In genomic region chr16:18811468-18812384, GRCm38 (mm10) we compare ENCODE assay signal across 8 mouse cellular contexts. TPM values are rescaled to one million over a fixed set of nuclear protein-coding genes. Genes with fewer than 3 reads are reported as not detected.
DNase-seq lines count a peak whose midpoint lies in the region; ATAC-seq and TF ChIP-seq lines count a peak whose summit lies in the region.

Gene Ufd1 (plus strand): TSS chr16:18811779.
Gene Cdc45 (minus strand): TSS chr16:18811987.

- peaks cover 55% of the 10 kb centered on the region for H3K36me3 ChIP-seq in kidney, embryonic 14.5 days (ENCODE audit: control insufficient read depth, insufficient read depth, low read length)
- H3K36me3 ChIP-seq in limb, embryonic 15.5 days = peaks cover 44% of the 10 kb centered on the region

- peak within 1 kb of the TSS; percentile 96 for H3K4me3 ChIP-seq in bone marrow macrophage, adult 2 months (ENCODE audit: insufficient read depth, low read length)
- peak within 1 kb of the TSS; percentile 80 for H3K4me3 ChIP-seq in embryonic fibroblast, embryonic 13.5 days (ENCODE audit: insufficient read depth, low read length)
- H3K4me3 ChIP-seq in kidney, embryonic 14.5 days (ENCODE audit: low read length) = peak within 1 kb of the TSS; percentile 85
- H3K4me3 ChIP-seq in limb, embryonic 15.5 days = peak within 1 kb of the TSS; percentile 73

- H3K27ac ChIP-seq in bone marrow macrophage, adult 2 months (ENCODE audit: insufficient read depth, low read depth, low read length) = peak within 1 kb of the TSS; percentile 76
- peak within 1 kb of the TSS; percentile 75 for H3K27ac ChIP-seq in embryonic fibroblast, embryonic 13.5 days (ENCODE audit: insufficient read depth, low read length)
- peak within 1 kb of the TSS; percentile 64 for H3K27ac ChIP-seq in kidney, embryonic 14.5 days (ENCODE audit: low read depth, low read length)
- peak within 1 kb of the TSS; percentile 81 for H3K27ac ChIP-seq in limb, embryonic 15.5 days

- no peak for TF ChIP-seq POLR2A in bone marrow macrophage, adult 2 months (IDR thresholded peaks at IDR 0.05; ENCODE audit: borderline replicate concordance, low read depth, low read length)
- peak; percentile 77 for TF ChIP-seq POLR2A in embryonic fibroblast, embryonic 13.5 days (IDR thresholded peaks at IDR 0.05; ENCODE audit: low read depth, low read length)

- H3K9ac ChIP-seq in kidney, embryonic 14.5 days (ENCODE audit: low read depth, low read length) = peak within 1 kb of the TSS; percentile 77
- peak within 1 kb of the TSS; percentile 83 for H3K9ac ChIP-seq in limb, embryonic 15.5 days

- peak; percentile 97 for ATAC-seq in kidney, embryonic 14.5 days (ENCODE audit: low FRiP score, low TSS enrichment)
- ATAC-seq in limb, embryonic 15.5 days (ENCODE audit: insufficient number of reproducible peaks, low FRiP score, low TSS enrichment, low read depth) = peak; percentile 96

- TF ChIP-seq CTCF in bone marrow macrophage, adult 2 months (IDR thresholded peaks at IDR 0.05; ENCODE audit: low read depth, low read length) = no peak
- no peak for TF ChIP-seq CTCF in embryonic fibroblast, embryonic 13.5 days (IDR thresholded peaks at IDR 0.05; ENCODE audit: borderline replicate concordance, insufficient read depth, low read length)

- WGBS in kidney, embryonic 14.5 days = under 1% methylated on average over 42 of the region's 42 CpGs
- WGBS in limb, embryonic 15.5 days = under 1% methylated on average over 42 of the region's 42 CpGs

- H3K4me2 ChIP-seq in kidney, embryonic 14.5 days (replicated peaks; ENCODE audit: low read depth, low read length) = peak within 1 kb of the TSS; percentile 84
- H3K4me2 ChIP-seq in limb, embryonic 15.5 days = peak within 1 kb of the TSS; percentile 85

- no peaks in the 10 kb centered on the region for H3K9me3 ChIP-seq in kidney, embryonic 14.5 days (ENCODE audit: control insufficient read depth, low read length)
- no peaks in the 10 kb centered on the region for H3K9me3 ChIP-seq in limb, embryonic 15.5 days

- H3K27me3 ChIP-seq in kidney, embryonic 14.5 days (ENCODE audit: control insufficient read depth, insufficient read depth, low read length) = no peaks in the 10 kb centered on the region
- no peaks in the 10 kb centered on the region for H3K27me3 ChIP-seq in limb, embryonic 15.5 days

- peak; percentile 97 for DNase-seq in A20 (ENCODE audit: low read depth, low spot score)
- DNase-seq in heart, adult 9 months (ENCODE audit: low spot score in 2 of 2) = peak; percentile 94 to 97
- DNase-seq in monocyte, adult 2 months (ENCODE audit: low read depth in 1 of 2, low spot score in 2 of 2) = peak; percentile 81 to 82
- DNase-seq in spleen, postnatal 36 days (ENCODE audit: low spot score in 2 of 2) = peak; percentile 90 to 94

- H3K4me1 ChIP-seq in bone marrow macrophage, adult 2 months (ENCODE audit: control insufficient read depth, insufficient read depth, low read length) = peaks cover 9% of the 10 kb centered on the region
- peaks cover 6% of the 10 kb centered on the region; the same call in 1 of the 2 replicates for H3K4me1 ChIP-seq in embryonic fibroblast, embryonic 13.5 days (ENCODE audit: control insufficient read depth, insufficient read depth, low read length)
- H3K4me1 ChIP-seq in kidney, embryonic 14.5 days (ENCODE audit: control insufficient read depth, insufficient read depth, low read length) = peaks cover 13% of the 10 kb centered on the region
- peaks cover 21% of the 10 kb centered on the region for H3K4me1 ChIP-seq in limb, embryonic 15.5 days

RNA-seq across cellular contexts. Expression of gene Ufd1, which starts in this region (rescaled TPM):
- 46.6 and 61.5 TPM in 2 replicates for polyA plus RNA-seq in bone marrow macrophage, adult 2 months (2012; ENCODE audit: insufficient read depth, insufficient read length, missing spikeins)
- polyA plus RNA-seq in embryonic fibroblast, embryonic 13.5 days (2011; ENCODE audit: insufficient read length, low read depth, missing spikeins) = 89.6 and 90.8 TPM in 2 replicates
- 65.7 and 83.8 TPM in 2 replicates for polyA plus RNA-seq in kidney, embryonic 14.5 days (2014; fragmentation: Nextera tagmentation; extraction: Ambion mirVana)
- polyA plus RNA-seq in limb, embryonic 15.5 days (2015; fragmentation: Nextera tagmentation; extraction: Ambion mirVana) = 95.2 and 96.8 TPM in 2 replicates

RNA-seq across cellular contexts. Expression of gene Cdc45, which starts in this region (rescaled TPM):
- 7.7 and 9.7 TPM in 2 replicates for polyA plus RNA-seq in bone marrow macrophage, adult 2 months (2012; ENCODE audit: insufficient read depth, insufficient read length, missing spikeins)
- 17.2 and 20.3 TPM in 2 replicates for polyA plus RNA-seq in embryonic fibroblast, embryonic 13.5 days (2011; ENCODE audit: insufficient read length, low read depth, missing spikeins)
- polyA plus RNA-seq in kidney, embryonic 14.5 days (2014; fragmentation: Nextera tagmentation; extraction: Ambion mirVana) = 62.7 and 63.0 TPM in 2 replicates
- 32.8 and 39.9 TPM in 2 replicates for polyA plus RNA-seq in limb, embryonic 15.5 days (2015; fragmentation: Nextera tagmentation; extraction: Ambion mirVana)

Comparison
In these comparisons a context has a peak if more than half of its experiments do, and no peak if none do; other contexts are left out.
1. Peak in every context shown above with its lines: DNase-seq, ATAC-seq, H3K4me3 ChIP-seq and H3K27ac ChIP-seq.